Mouse (Mus musculus): ENCODE measurements around the gene 9130204L05Rik. TPM values are rescaled to one million over a fixed set of nuclear protein-coding genes. Genes with fewer than 3 reads are reported as not detected.

9130204L05Rik gene
- not detected in 2 replicates for polyA plus RNA-seq (2021; fragmentation: Nextera tagmentation)
- long read RNA-seq, experiment 1 = 0 reads
- long read RNA-seq, experiment 2 = 0 reads

DNA sequence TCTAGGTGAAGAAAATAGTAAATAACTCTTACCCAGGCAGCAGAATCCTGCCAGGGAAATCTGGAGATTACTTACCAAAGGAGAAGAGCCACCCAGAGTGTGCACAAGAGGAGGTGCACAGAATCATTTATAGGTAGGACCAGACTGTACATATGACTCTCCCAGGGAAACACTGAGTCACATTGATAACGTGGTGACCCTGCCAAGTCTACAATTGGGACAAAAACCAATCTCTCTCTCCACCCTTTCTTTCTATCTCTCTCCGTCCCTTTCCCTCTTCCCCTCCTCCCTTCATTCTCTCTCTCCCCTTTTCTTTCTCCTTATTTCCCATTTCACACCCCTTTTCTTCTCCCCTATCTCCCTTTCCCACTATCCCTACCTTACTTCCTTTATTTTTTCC lies at the start of gene 9130204L05Rik:
Gene 9130204L05Rik, minus strand, starts transcription at position 101 of the 400 bp plus-strand sequence.

All from layer of hippocampus, adult 6 months (tissue).